Mouse (Mus musculus) gastrocnemius, postnatal 36 days (tissue): Measurements from ENCODE around the gene Osbpl3. TPM values are rescaled to one million over a fixed set of nuclear protein-coding genes. Genes with fewer than 3 reads are reported as not detected.

Experiments
- DNase-seq, 2 experiments: peaks; one replicate each; pipeline ENCODE4 v3.0.0; 2022
- intact Hi-C: fragments of 180-260 bp; cut with DNase I; formaldehyde crosslinking; loops from one replicate; pipeline ENCODE4 v1.15.1; 2025
- total RNA-seq, 2 experiments: library from RNA; stranded (reverse); gene quantifications; 2 replicates each; pipeline ENCODE4 v1.2.3; 2021

Osbpl3 gene
- total RNA-seq, 2 experiments from 2014 or later = 2.3 to 2.6 TPM

- intact Hi-C loops = no loop called here
- no peak for DNase-seq
Measured at GRCm38 (mm10) chr6:50413381-50413780, 42.6 kb downstream of the Osbpl3 start.

- DNase-seq = no peak
- intact Hi-C loops = no loop called here
Measured at GRCm38 (mm10) chr6:50412174-50412573, 43.8 kb downstream of the Osbpl3 start.

GRCm38 (mm10) chr6:50404698-50405097, 51.3 kb downstream of the Osbpl3 start:
- DNase-seq = no peak
- intact Hi-C loops = no loop called here

- no peak for DNase-seq
- intact Hi-C loops = no loop called here
Measured at GRCm38 (mm10) chr6:50403524-50403923, 52.5 kb downstream of the Osbpl3 start.

GRCm38 (mm10) chr6:50402872-50403271, 53.1 kb downstream of the Osbpl3 start:
- intact Hi-C loops = no loop called here
- DNase-seq = no peak

- intact Hi-C loops = no loop called here
- no peak for DNase-seq
Measured at GRCm38 (mm10) chr6:50400234-50400633, 55.8 kb downstream of the Osbpl3 start.

GRCm38 (mm10) chr6:50399427-50400195, 56.4 kb downstream of the Osbpl3 start:
- intact Hi-C loops = no loop called here

GRCm38 (mm10) chr6:50398324-50398723, 57.7 kb downstream of the Osbpl3 start:
- intact Hi-C loops = no loop called here
- no peak for DNase-seq

More at GRCm38 (mm10) chr6:50399427-50400195, 56.4 kb downstream of the Osbpl3 start:
- no peak for DNase-seq

GRCm38 (mm10) chr6:50397116-50397515, 58.9 kb downstream of the Osbpl3 start:
- intact Hi-C loops = no loop called here

GRCm38 (mm10) chr6:50395641-50396312, 60.2 kb downstream of the Osbpl3 start:
- DNase-seq = no peak
- intact Hi-C loops = no loop called here

More at GRCm38 (mm10) chr6:50397116-50397515, 58.9 kb downstream of the Osbpl3 start:
- DNase-seq = no peak

- DNase-seq = no peak
- intact Hi-C loops = no loop called here
Measured at GRCm38 (mm10) chr6:50394432-50394831, 61.6 kb downstream of the Osbpl3 start.

GRCm38 (mm10) chr6:50393960-50394359, 62.0 kb downstream of the Osbpl3 start:
- no peak for DNase-seq
- intact Hi-C loops = no loop called here

- intact Hi-C loops = no loop called here
- no peak for DNase-seq
Measured at GRCm38 (mm10) chr6:50391951-50392350, 64.0 kb downstream of the Osbpl3 start.

GRCm38 (mm10) chr6:50390313-50390712, 65.7 kb downstream of the Osbpl3 start:
- intact Hi-C loops = no loop called here
- DNase-seq = no peak

- intact Hi-C loops = no loop called here
- no peak for DNase-seq
Measured at GRCm38 (mm10) chr6:50387629-50388028, 68.4 kb downstream of the Osbpl3 start.

- no peak for DNase-seq
- intact Hi-C loops = no loop called here
Measured at GRCm38 (mm10) chr6:50386497-50386896, 69.5 kb downstream of the Osbpl3 start.

- intact Hi-C loops = no loop called here
- no peak for DNase-seq
Measured at GRCm38 (mm10) chr6:50385451-50386013, 70.5 kb downstream of the Osbpl3 start.

GRCm38 (mm10) chr6:50382711-50383110, 73.3 kb downstream of the Osbpl3 start:
- intact Hi-C loops = no loop called here
- no peak for DNase-seq

GRCm38 (mm10) chr6:50382196-50382595, 73.8 kb downstream of the Osbpl3 start:
- no peak for DNase-seq
- intact Hi-C loops = no loop called here

- no peak for DNase-seq
- intact Hi-C loops = no loop called here
Measured at GRCm38 (mm10) chr6:50381504-50382091, 74.4 kb downstream of the Osbpl3 start.

GRCm38 (mm10) chr6:50379740-50380139, 76.3 kb downstream of the Osbpl3 start:
- intact Hi-C loops = no loop called here
- DNase-seq = no peak
